Mouse (Mus musculus): ENCODE data around the gene Gzmk. TPM values are rescaled to one million over a fixed set of nuclear protein-coding genes. Genes with fewer than 3 reads are reported as not detected.
A peak's percentile ranks its signal among the peaks of the same experiment; 100 is the strongest.

Gene Gzmk
- polyA plus RNA-seq, 1 experiment from 2014 or later, result not detected

- Histone ChIP-seq H3K27me3 (replicated peaks; ENCODE audit: control insufficient read depth, insufficient read depth, low read length) (no peaks in the 10 kb centered on the region), H3K4me3 (ENCODE audit: low read depth, low read length) (no peak overlapping the region), H3K9me3 (ENCODE audit: control insufficient read depth, low read length) (no peaks in the 10 kb centered on the region), H3K27ac (replicated peaks; ENCODE audit: low read depth, low read length) (no peak overlapping the region), H3K4me1 (ENCODE audit: control insufficient read depth, insufficient read depth, low read length) (no peaks in the 10 kb centered on the region), H3K4me2 (ENCODE audit: low read depth, low read length) (no peak overlapping the region), H3K9ac (ENCODE audit: low read depth, low read length) (no peak overlapping the region), H3K36me3 (ENCODE audit: control insufficient read depth, insufficient read depth, low read length) (no peaks in the 10 kb centered on the region)
- ATAC-seq (ENCODE audit: low read depth), result peak; percentile 55; the same call in 1 of the 2 replicates
- 86% methylated on average over 5 of the region's 5 CpGs for WGBS
- peak; percentile 55 for DNase-seq (ENCODE audit: low spot score)
These were observed 61.3 kb downstream of the Gzmk start for GRCm38 (mm10) chr13:113164252-113165005.

- 70% methylated on average over 4 of the region's 4 CpGs for WGBS
- H3K9me3 ChIP-seq (ENCODE audit: control insufficient read depth, low read length), result no peaks in the 10 kb centered on the region
- ATAC-seq (ENCODE audit: low read depth) (no peak), DNase-seq (ENCODE audit: low spot score) (no peak)
- no peak overlapping the region for H3K4me2 ChIP-seq (ENCODE audit: low read depth, low read length)
- H3K4me1 ChIP-seq (ENCODE audit: control insufficient read depth, insufficient read depth, low read length), result no peaks in the 10 kb centered on the region
- H3K27ac ChIP-seq (replicated peaks; ENCODE audit: low read depth, low read length), result no peak overlapping the region
- H3K9ac ChIP-seq (ENCODE audit: low read depth, low read length), result no peak overlapping the region
- no peak overlapping the region for H3K4me3 ChIP-seq (ENCODE audit: low read depth, low read length)
- H3K36me3 ChIP-seq (ENCODE audit: control insufficient read depth, insufficient read depth, low read length), result no peaks in the 10 kb centered on the region
- no peaks in the 10 kb centered on the region for H3K27me3 ChIP-seq (replicated peaks; ENCODE audit: control insufficient read depth, insufficient read depth, low read length)
These were observed 74.2 kb downstream of the Gzmk start for GRCm38 (mm10) chr13:113151556-113151955.

DNA sequence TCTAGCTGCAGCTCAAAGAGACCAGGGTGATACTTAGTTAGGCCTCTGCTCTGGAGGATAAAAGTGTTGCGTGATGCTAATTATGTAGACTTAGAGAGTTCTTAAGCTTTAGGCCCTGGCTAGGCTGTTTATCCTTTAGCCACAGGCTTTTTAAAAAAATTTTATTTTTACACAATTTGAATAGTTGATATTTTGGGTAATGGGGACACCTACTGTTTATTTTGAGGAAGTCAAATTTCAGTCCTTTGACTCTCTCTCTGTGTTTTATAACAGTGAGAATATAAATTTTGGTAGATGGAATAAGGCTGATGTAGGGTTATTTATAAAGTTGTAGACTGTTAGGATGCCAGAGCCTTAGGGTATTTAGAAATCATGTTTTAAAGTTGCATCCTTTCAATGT, 86.1 kb downstream of the Gzmk start:
- WGBS, result 80% methylated on average over 1 of the region's 1 CpGs

GRCm38 (mm10) chr13:113129974-113130373, 95.7 kb downstream of the Gzmk start:
- H3K36me3 ChIP-seq (ENCODE audit: control insufficient read depth, insufficient read depth, low read length), result no peaks in the 10 kb centered on the region
- 89% methylated on average over 1 of the region's 1 CpGs for WGBS
- H3K27ac ChIP-seq (replicated peaks; ENCODE audit: low read depth, low read length), result no peak overlapping the region
- no peak overlapping the region for H3K9ac ChIP-seq (ENCODE audit: low read depth, low read length)
- no peak overlapping the region for H3K4me3 ChIP-seq (ENCODE audit: low read depth, low read length)
- ATAC-seq (ENCODE audit: low read depth) (no peak), DNase-seq (ENCODE audit: low spot score) (peak; percentile 13)
- no peaks in the 10 kb centered on the region for H3K4me1 ChIP-seq (ENCODE audit: control insufficient read depth, insufficient read depth, low read length)
- no peak overlapping the region for H3K4me2 ChIP-seq (ENCODE audit: low read depth, low read length)
- H3K27me3 ChIP-seq (replicated peaks; ENCODE audit: control insufficient read depth, insufficient read depth, low read length), result no peaks in the 10 kb centered on the region
- H3K9me3 ChIP-seq (ENCODE audit: control insufficient read depth, low read length), result no peaks in the 10 kb centered on the region

More for the DNA sequence above, 86.1 kb downstream of the Gzmk start:
- Histone ChIP-seq H3K4me2 (ENCODE audit: low read depth, low read length) (no peak overlapping the region), H3K4me1 (ENCODE audit: control insufficient read depth, insufficient read depth, low read length) (no peaks in the 10 kb centered on the region), H3K9ac (ENCODE audit: low read depth, low read length) (no peak overlapping the region), H3K27me3 (replicated peaks; ENCODE audit: control insufficient read depth, insufficient read depth, low read length) (no peaks in the 10 kb centered on the region), H3K27ac (replicated peaks; ENCODE audit: low read depth, low read length) (no peak overlapping the region), H3K4me3 (ENCODE audit: low read depth, low read length) (no peak overlapping the region), H3K36me3 (ENCODE audit: control insufficient read depth, insufficient read depth, low read length) (no peaks in the 10 kb centered on the region), H3K9me3 (ENCODE audit: control insufficient read depth, low read length) (no peaks in the 10 kb centered on the region)
- DNase-seq (ENCODE audit: low spot score) (no peak), ATAC-seq (ENCODE audit: low read depth) (no peak)

Other genes with a start within 250 kb of the Gzmk start
- gene Ccno, start 238.1 kb downstream of the Gzmk start, polyA plus RNA-seq (2014; fragmentation: Nextera tagmentation; extraction: Ambion mirVana), result 4.1 and 9.0 TPM in 2 replicates
- gene Mcidas, start 232.1 kb downstream of the Gzmk start, polyA plus RNA-seq (2014; fragmentation: Nextera tagmentation; extraction: Ambion mirVana), result 1.8 and 4.1 TPM in 2 replicates
- gene Cdc20b, start 190.8 kb downstream of the Gzmk start, polyA plus RNA-seq (2014; fragmentation: Nextera tagmentation; extraction: Ambion mirVana), result 0.46 and 2.0 TPM in 2 replicates
- 210 and 222 TPM in 2 replicates for gene Gpx8, start 179.5 kb downstream of the Gzmk start, polyA plus RNA-seq (2014; fragmentation: Nextera tagmentation; extraction: Ambion mirVana)
- gene Gzma, start 124.9 kb downstream of the Gzmk start, polyA plus RNA-seq (2014; fragmentation: Nextera tagmentation; extraction: Ambion mirVana), result 0.46 TPM in 1 of 2 replicates, not detected in the other
- 1.8 and 2.3 TPM in 2 replicates for gene Esm1, start 16.2 kb downstream of the Gzmk start, polyA plus RNA-seq (2014; fragmentation: Nextera tagmentation; extraction: Ambion mirVana)
- 6.9 and 7.4 TPM in 2 replicates for gene BC067074, start 67.3 kb upstream of the Gzmk start, polyA plus RNA-seq (2014; fragmentation: Nextera tagmentation; extraction: Ambion mirVana)

All from embryonic facial prominence, embryonic 14.5 days (tissue).